Mouse (Mus musculus): ENCODE measurements around the gene B3galnt2.
"Not testable (repeated sequence)": the region's sequence is repeated elsewhere in the genome, so short reads cannot be mapped to it uniquely, and the experiment has no call there.

The B3galnt2 gene

DNA sequence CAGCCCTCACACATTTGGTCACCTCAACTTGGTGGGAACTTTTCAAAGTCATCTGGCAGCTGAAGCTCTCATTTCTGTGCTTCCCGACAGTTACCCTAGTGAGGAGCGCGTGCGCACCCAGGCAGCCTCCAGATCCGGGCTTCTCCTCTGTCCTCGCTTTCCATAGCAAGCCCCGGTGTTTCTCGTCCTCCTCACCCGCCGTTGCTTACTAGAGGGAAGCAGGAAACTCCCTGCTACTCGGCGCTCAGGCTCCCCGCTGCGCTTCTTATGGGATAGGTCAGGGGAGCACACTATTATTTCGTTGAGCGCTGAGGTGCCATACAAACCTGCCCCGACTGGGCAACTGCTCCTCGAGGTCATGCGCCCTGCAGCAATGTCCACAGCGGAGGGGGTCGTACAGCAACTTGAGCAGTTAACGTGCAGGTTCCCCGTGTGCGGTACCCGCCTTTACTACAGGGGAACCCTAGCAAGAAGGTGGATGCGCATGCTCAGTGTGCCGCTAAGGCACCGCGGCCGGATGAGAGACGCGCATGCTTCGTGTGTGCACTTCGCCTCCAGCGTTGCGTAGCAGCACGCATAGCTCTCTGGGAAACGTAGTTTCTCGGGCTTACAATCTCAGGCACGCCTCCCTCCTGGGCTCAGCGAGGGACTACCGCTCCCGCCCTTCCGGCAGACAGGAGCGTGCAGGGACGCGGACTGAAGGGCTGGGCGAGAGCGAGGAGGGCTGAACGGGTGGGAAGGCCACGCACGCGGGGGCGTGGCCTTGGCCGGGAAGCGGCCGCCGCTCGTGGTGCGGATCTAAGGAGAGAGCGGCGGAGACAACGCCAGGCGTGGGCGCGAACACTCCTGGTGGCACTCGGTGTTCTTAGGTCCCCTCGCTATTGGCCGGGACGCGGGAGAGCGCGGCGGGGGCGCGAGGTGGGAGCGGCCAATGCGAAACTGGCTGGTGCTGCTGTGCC lies at the start of gene B3galnt2:
Gene B3galnt2 (plus strand): TSS at position 596 of the 959 bp plus-strand sequence.
- DNase-seq, result peak; percentile 97 to 99

DNA sequence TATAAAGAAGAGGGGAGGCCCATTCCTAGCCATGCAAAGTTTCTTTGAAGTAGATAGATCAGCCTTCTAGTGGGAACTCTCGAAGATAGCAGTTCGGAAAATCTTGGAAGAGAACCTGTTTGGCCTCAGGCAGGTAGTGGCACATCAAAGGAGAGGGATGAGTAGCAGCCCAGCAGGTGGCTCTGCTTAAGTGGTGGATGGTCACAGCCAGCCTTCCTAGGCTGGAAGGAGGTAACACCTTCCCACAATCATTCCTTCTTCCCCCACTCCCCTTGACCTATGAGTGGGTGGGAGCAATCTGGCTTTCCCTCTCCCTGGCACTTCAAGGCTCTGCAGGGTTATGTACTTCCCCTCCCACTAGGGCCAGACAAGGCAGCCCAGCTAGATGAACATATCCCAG lies 42.9 kb upstream of the B3galnt2 start:
- no peak for DNase-seq

DNA sequence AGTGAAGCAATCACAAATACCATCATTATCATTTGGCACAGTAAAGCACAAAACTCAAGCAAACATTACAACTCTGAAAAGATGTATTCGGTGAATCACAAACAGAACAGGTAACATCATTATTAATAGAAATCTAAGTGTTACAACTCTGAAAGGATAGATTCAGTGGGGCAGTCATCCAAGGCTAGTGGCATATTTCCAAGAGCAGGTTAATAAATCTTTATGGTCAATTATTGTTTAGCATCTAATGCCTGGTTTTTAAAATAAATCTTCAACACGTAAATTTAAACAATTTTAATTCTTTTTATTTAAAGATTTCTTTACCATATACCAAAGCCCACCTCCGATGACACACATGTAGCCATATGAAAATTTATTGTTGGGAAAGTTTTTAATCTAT lies 34.9 kb upstream of the B3galnt2 start:
- peak in 1 of 2 experiments; percentile 29 for DNase-seq

DNA sequence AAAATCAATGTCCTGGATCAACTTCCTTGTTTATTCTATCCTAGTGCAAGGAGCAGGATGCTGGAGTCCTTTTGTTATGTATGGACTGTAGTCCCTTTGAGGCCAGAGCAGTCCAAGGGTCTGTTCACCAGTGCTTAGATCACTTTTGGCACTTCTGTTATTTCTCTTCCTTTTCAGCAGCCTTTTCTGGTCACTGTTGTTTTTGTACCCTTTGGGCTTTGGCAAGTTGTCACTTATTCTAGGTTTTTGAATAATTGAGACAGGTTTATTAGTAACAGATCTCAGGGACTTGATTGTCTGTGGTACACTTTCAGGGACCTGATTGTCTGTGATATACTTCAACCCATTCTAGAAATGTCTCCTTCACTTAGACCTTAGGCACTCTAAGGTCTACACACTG lies 31.7 kb upstream of the B3galnt2 start:
- DNase-seq, result no peak

DNA sequence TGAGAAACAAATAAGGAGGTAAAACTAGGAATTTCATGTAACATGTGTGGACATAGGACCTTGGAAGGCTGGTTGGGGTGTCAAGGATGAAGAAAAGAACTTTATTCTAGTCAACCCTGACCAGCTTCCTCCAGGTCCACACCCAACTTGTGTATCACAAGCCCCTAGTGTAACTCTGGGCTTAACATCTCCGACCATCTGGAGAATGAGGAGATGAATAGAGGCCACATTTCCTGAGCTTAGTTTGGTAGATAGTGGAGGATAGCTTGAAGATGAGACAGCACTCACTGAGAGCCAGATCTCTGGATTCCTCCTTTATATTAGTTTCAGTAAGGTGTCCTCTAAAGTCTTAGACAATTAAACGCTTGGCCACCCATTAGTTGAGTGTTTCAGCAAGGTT lies 24.3 kb upstream of the B3galnt2 start:
- no peak for DNase-seq

DNA sequence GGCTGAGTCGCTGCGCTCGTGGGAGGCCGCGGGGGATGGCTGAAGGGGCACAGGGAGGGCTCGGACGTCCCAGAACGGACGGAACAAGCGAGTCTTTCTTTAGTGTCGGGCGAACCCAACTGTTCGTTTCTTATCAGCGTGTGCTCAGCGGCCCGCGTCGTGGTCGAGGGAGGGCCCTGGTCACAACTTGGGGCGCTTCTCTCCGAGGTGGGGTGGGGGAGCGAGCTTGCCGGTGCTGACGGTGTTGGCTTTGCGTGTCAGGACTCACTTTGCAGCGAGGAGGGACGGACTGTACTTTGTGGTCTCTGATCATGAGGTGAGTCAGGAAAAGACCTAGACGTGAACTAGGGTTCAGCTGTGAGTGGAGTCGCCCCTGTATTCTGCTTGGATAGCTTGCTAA lies 662 bp downstream of the B3galnt2 start:
- DNase-seq, result peak; percentile 26 to 53

DNA sequence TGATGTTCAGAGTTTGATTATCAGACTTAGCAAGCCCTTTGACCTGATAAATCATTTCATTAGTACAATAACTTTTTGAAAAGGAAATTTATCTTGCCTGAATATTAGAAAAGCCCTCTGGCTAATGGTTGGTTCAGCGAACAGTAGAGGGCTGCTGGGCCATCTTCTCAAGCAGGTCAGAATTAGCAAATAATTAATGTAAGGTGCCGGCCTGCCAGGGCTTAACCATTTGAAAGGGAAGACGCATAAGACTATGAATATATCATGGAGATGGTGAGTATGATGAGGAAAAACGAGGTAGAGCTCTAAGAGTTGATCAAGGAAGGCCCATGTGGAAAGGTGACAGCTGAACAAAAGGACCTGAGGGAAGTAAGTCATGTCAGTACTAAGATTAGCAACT lies 2.4 kb downstream of the B3galnt2 start:
- peak; percentile 46 to 56 for DNase-seq

DNA sequence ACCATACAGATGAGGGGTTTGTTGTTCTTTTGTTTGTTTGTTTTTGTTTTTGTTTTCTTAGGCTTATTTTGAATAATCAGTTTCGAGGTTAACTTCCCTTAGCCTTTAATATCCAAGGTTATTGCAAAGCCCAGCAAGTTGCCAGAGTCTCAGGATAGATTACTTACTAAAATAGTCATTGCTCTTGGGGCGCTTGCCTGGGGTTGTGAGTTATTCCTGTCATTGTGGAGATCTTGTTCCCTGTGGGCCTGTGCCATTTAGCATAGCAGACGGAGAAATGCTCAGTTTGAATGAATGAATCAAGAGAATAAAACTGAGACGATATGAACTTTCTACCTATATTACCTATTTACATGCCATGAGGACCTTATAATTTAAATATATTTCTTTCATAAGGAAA lies 5.9 kb downstream of the B3galnt2 start:
- DNase-seq, result no peak

DNA sequence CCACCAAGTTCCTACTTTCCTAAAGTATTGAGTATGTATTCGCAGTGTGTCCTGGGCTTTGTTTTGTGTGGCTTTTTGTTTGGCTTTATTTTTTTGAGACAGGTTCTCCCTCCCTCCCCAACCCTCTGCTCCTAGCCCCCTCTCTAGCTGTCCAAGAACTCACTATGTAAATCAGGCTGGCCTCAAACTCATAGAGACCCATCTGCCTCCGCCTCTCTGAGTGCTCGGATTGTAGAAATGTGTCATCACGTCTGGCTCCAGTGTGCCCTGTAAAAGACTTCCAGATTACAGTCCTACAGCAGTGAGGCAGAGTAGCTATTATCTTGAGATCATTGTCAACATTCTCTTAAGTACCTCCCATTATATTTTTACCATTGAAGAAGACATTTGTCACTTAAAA lies 6.8 kb downstream of the B3galnt2 start:
- DNase-seq, result no peak

DNA sequence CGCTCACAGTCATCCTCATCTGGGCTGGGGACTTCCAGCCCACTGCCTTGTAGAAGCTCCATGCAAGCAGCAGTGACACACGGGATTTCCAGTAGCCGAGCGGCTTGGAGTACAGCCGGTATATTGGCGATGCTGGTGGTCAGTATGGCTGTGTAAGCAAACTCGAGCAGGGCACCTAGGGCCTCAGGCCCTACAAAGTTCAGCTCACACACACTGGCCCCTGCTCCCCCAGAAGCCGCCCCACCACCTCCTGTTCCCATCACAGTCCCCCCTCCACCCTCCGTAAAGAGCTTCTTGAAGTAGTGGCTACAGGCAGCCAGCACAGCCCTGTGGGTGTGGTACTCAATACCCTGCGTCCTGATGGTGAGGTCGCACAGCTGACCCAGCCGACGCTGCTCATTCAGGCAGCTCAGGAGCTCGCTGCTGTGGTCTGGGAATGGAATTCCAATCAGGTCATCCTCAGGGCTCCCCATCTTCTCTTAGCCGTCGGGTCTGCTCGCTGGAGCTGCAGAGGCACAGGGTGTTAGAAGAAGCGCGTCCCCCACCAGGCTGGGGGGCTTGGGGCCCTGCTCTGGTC lies 11.2 kb downstream of the B3galnt2 start:
- DNase-seq, result no peak

DNA sequence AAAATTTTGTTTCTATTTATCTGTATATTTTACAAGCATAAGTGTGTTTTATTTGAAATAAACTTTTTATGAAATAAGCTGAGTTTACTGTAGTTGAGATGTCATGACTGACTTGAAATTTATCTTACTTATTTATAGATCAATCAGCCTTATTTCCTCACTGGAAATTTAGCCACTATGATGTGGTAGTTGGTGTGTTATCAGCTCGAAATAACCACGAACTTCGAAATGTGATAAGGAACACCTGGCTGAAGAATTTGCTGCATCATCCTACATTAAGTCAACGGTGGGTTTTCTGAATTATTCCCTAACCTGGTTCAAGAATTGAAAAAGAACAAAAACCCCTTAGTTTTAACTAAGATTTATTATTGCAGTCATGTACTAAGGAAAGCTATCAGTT lies 11.9 kb downstream of the B3galnt2 start:
- no peak for DNase-seq

DNA sequence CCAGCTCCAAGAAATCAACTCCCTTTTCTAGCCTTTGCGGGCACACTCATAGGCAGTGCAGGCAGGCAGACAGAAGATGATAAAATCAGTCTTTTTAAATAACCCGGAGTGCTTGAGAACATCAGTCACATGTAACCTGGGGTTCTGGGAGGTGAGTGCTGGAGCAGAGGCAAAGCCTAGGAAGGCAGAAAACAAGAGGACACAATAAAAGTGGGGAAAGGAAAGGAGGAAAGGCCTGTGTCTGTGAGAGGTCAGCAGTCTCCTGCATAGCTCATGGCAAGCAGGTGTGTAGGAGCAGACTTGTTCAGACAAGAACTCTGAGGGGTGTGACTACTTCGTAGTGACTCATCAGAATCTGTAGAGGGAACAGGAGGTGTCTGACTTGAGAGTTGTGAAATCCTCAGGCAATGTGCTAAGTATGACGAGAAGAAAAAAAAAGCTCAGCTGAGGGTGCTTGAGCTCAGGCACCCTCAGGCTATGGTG lies 14.4 kb downstream of the B3galnt2 start:
- DNase-seq, result no peak

DNA sequence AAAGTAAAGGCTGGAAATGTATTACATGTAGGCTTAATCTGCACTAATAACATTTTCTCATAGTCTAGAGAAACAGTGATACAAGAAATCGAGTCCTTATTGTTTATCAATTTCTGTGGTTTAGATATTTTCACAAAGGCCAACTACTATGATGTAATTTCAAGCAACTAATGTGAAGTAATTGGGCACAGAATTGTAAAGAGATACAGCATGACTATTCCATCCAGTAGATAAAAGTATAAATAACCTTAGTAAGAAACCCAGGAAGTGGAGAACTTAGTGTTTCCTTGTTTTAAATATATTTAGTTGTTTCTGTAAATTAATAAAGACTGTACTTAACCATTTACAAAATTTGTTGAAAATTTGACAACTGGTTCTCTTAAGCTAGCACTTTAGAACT lies 15.5 kb downstream of the B3galnt2 start:
- DNase-seq, result no peak

DNA sequence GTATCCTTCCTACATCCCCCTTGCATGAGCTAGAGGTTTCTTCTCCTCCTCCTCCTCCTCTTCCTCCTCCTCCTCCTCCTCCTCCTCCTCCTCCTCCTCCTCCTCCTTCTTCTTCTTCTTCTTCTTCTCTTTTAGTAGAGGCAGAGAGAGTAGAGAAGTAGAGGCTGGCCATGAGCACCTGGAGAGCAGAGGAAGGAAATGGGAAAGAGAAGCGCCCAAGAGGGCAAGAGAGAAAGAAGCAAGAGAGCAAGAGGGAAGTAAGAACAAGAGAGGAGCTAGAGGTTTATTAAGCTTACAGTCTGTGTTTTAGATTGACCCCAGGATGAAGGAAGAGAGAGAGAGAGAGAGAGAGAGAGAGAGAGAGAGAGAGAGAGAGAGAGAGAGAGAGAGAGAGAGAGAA lies 27.6 kb downstream of the B3galnt2 start:
- DNase-seq, result not testable (repeated sequence)

DNA sequence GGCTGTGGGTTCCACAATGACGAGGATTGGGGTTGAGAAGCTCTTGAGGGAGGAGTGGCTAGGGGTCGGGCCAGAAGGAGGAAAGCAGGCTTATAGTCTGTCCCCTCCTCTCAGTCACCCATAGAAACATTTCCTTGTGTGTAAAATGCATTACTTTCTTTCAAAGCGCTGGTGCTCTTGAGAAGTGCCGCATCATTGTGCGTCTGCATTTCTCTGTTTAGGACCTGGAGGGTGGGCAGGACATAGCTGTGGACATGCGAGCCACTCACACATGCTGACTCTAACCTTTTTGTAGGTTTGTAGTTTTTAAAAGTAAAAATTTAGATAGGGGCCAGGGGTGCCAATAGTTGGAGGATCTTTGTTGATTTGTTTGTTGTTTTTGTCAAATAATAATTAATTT lies 29.3 kb downstream of the B3galnt2 start:
- no peak for DNase-seq

DNA sequence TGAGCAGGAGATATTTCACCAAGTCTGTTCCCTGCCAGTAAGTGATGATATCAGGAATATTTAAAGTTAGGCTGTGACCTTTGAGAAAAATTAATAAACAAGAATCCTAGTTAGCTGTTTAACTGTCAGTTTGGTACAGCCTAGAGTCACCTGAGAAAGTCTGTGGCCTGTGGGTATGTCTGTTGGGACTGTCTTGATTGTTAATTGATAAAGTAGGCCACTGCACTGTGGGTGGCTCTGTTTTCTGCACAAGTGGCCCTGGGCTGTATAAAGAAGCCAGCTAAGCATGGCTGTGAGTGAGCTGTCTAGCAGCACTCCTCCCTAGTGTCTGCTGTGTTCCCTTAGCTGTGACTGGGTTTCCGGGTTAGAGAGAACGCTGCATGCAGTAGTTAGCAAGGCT lies 34.9 kb downstream of the B3galnt2 start:
- no peak for DNase-seq

DNA sequence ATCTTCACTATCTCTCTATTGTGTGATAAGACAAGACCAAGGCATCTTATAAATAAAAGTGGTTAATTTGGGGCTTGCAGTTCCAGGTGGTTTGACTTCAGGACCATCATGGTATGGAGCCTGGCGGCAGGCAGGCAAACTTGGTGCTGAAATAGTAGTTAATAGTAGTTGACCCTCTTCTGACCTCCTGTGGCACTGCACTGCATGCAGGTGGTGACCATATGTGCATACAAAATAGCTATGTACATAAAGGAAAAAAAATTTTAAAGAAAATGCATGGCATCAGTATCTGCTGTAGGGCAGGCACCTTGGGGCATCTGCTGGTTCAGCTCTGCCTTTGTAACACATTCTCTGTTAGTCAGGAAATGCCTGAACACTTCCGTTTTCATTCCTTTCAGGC lies 36.1 kb downstream of the B3galnt2 start:
- DNase-seq, result no peak

DNA sequence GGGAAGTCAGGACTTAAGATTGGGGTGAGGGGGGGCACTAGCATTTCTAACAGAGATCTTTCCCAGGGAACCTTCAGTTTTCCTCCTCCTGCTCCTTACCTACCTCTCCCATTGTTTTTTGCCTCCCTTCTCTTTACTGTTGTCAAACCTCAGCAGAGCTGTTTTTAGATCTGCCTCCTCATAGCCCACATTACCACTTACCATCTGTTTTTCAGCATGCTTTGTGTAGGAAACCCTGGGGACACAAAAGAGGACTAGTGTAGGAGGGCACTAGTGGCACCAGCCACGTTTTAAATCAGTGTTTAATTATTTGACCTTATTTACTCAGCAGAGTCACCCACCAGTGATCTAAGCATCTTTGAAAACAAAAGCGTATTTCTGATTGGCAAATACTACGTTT lies 38.8 kb downstream of the B3galnt2 start:
- DNase-seq, result no peak

DNA sequence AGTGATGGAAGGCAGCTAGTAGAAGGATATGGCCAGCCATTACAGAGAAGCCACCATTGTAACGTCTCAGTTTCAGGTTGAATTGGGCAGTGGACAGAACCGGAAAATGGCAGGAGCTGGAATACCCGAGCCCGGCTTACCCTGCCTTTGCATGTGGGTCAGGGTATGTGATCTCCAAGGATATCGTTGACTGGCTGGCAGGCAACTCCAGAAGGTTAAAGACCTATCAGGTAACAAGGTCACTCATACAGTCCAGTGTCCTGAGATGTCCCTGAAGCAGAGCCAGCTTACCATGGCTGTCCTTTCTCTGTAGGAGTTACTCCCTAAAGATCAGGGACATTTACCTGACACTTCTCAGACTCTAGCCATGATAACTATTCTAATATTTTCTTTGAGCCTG lies 40.8 kb downstream of the B3galnt2 start:
- no peak for DNase-seq

DNA sequence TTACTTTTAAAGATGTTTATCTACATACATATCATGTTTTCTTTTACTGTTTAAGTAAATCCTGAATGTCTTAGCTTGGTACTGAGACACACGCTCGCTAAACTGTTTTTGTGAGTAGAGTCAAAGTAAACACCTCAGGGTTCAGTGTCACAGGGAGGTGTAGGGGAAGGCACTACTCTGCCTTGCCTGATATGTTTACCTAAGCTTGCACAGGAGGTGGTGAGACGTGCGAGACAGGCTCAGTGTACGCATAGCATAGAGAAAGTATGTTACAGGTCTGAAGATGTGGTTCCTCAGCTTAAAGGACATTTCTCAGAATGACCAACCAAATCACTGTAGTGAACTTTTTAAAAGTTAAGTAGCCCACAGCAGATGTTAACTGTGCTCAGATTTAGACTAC lies 43.2 kb downstream of the B3galnt2 start:
- DNase-seq, result no peak

DNA sequence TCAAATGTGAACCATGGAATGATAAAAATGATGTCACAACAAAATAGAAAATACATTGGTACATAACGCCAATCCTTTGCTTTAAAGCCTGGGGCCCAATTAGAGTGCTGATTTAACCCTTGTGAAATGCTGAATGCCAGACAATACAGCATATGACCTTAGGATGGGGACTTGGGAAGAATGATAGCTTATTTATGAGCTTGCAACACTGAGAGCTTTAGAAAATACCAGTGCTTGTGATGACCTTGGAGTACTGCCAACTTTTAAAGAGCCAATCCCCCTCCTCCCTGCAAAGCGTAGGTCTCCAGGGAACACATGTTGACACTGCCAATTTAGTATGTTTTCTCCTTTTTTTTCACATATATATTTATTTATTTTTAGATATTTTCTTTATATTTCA lies 48.4 kb downstream of the B3galnt2 start:
- DNase-seq, result no peak

DNA sequence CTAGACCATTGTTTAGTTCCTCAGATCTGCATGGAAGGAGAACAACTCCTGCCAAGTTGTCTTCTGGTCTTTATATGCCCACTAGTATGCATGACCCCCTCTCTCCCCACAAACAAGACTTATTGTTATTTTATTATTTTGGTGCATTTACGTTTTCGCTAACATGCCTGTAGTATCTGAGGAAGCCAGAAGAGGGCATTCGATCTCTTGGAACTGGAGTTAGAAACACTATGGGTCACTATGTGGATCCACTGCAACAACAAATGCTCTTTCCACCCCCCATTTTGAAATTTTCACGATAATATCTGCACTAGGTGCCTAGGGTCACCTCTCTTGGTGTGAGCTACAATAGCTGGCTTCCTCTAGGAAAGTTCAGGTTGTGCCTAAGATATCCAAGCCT lies 49.8 kb downstream of the B3galnt2 start:
- DNase-seq, result no peak

DNA sequence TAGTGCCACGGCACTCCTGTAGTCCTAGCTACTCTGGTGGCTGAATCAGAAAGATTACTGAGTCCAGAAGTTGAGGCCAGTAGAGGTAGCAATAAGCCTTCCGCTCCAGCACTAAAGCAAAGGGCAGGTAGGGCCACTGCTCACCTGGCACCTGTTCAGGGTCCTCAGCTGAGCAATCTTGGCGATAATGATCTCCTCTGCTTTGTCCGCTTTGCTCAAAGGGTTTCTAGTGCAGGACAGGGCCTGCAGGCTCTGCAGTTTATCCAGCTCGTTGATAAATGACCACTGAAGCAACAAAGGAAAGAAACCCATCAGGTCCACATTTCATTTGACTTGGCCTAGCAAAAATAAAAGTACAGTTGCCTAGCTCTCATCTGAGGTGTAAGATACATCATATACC lies 50.7 kb downstream of the B3galnt2 start:
- DNase-seq, result no peak

DNA sequence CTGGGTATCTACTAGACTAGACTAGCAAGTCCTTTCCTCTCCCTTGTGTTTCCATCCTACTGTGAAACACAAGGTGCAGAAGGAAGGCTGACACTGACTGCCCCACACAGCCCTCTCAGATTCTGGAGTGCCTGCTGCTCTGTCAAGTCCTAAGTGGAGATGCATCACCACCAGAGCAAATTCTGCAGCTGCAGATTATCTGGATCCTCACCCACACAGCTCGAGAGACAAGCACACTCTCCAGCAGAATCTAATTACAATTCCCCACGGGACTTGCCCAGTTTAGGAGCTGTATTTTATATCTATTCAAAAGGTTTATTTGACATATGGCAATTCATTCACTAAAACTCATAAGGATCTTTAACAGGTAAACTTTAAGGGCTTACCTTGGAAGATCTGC lies 51.8 kb downstream of the B3galnt2 start:
- DNase-seq, result no peak
